Mouse (Mus musculus) intestine, embryonic 14.5 days (tissue): Measurements from ENCODE around the gene Hdac8. TPM values are rescaled to one million over a fixed set of nuclear protein-coding genes. Genes with fewer than 3 reads are reported as not detected.

Experiments used
- ATAC-seq: fragments of 200-750 bp; cut with Nextera tagmentation; replicated peaks from 2 replicates; pipeline ENCODE4 v1.8.0; 2017; ENCODE audit warnings: low read depth, moderate number of reproducible peaks, moderate TSS enrichment, moderate library complexity; ENCODE audit not compliant: low FRiP score, low TSS enrichment
- DNase-seq: peaks from one replicate; pipeline ENCODE4 v3.0.0-alpha.2; 2018; ENCODE audit warnings: low spot score
- H3K27ac ChIP-seq: fragments of 300-500 bp; sonication (generic); 2 replicates; pipeline ENCODE4 v1.5.1; 2014; ENCODE audit warnings: low read depth, mild to moderate bottlenecking, control low read depth
- H3K27me3 ChIP-seq: fragments of 300-500 bp; sonication (generic); replicated peaks from 2 replicates; pipeline ENCODE4 v1.6.1; 2014; ENCODE audit warnings: low read length, control low read depth; ENCODE audit not compliant: control insufficient read depth, insufficient read depth
- H3K36me3 ChIP-seq: fragments of 300-500 bp; sonication (generic); 2 replicates; pipeline ENCODE4 v1.6.1; 2014; ENCODE audit warnings: low read length, control low read depth; ENCODE audit not compliant: control insufficient read depth, insufficient read depth
- H3K4me1 ChIP-seq: fragments of 300-500 bp; sonication (generic); replicated peaks from 2 replicates; pipeline ENCODE4 v1.6.1; 2014; ENCODE audit warnings: low read length, control low read depth, mixed read lengths; ENCODE audit not compliant: control insufficient read depth, insufficient read depth
- H3K4me2 ChIP-seq: fragments of 300-500 bp; sonication (generic); 2 replicates; pipeline ENCODE4 v1.6.1; 2014; ENCODE audit warnings: low read length
- H3K4me3 ChIP-seq: fragments of 300-500 bp; sonication (generic); 2 replicates; pipeline ENCODE4 v1.5.1; 2014; ENCODE audit warnings: low read depth, low read length, control low read depth, mixed read lengths
- H3K9ac ChIP-seq: fragments of 300-500 bp; sonication (generic); 2 replicates; pipeline ENCODE4 v1.6.1; 2014; ENCODE audit warnings: mild to moderate bottlenecking, low read length
- H3K9me3 ChIP-seq: fragments of 300-500 bp; sonication (generic); 2 replicates; pipeline ENCODE4 v1.6.1; 2016; ENCODE audit warnings: low read length, control low read depth; ENCODE audit not compliant: control insufficient read depth
- whole genome bisulfite sequencing: fragments of 180-500 bp; shearing (Covaris S2); extraction: QIAGEN DNeasy Blood & Tissue Kit; methylation state at CpG from one replicate; pipeline ENCODE4 v1.1.7; 2014; 5-methylcytosine and 5-hydroxymethylcytosine counted together
- microRNA-seq: library from miRNA; unstranded; fragments of <30 nt; microRNA quantifications from one replicate; pipeline ENCODE4, GENCODE M21; 2016
- polyA plus RNA-seq: library from polyadenylated mRNA; unstranded; fragments of >200 nt; fragmentation: Nextera tagmentation; extraction: Ambion mirVana; gene quantifications from 2 replicates; pipeline ENCODE4 v1.2.1, GENCODE M21; 2014

Gene Hdac8
- polyA plus RNA-seq, 1 experiment from 2014 or later = 1.6 TPM

GRCm38 (mm10) chrX:102251937-102252860 is 253.0 kb downstream of the Hdac8 start, which contains the start of gene Cited1:
TSS of gene Cited1 (minus strand) at chrX:102252181.
- H3K27me3 ChIP-seq = peaks cover 53% of the 10 kb centered on the region
- H3K4me3 ChIP-seq = peak within 1 kb of the TSS; percentile 44
- no peak within 1 kb of the TSS for H3K27ac ChIP-seq
- 17% methylated on average over 44 of the region's 44 CpGs for WGBS
- H3K9ac ChIP-seq = 0 out of 2 replicates have a peak within 1 kb of the TSS, but pooled peaks have one; percentile 10
- peak; percentile 89 for ATAC-seq
- no peaks in the 10 kb centered on the region for H3K4me1 ChIP-seq
- H3K4me2 ChIP-seq = peak within 1 kb of the TSS; percentile 78
- peak; percentile 76 for DNase-seq
- H3K36me3 ChIP-seq = no peaks in the 10 kb centered on the region
- no peaks in the 10 kb centered on the region for H3K9me3 ChIP-seq

- ATAC-seq (peak; percentile 30), DNase-seq (peak; percentile 73)
- Histone ChIP-seq H3K9me3 (no peaks in the 10 kb centered on the region), H3K4me3 (peak overlapping the region; percentile 44), H3K27ac (no peak overlapping the region), H3K36me3 (no peaks in the 10 kb centered on the region), H3K27me3 (peaks cover 53% of the 10 kb centered on the region), H3K4me1 (no peaks in the 10 kb centered on the region), H3K9ac (0 out of 2 replicates have a peak overlapping the region, but pooled peaks have one; percentile 10), H3K4me2 (peak overlapping the region; percentile 78)
- WGBS = 9% methylated on average over 56 of the region's 80 CpGs
Observed at GRCm38 (mm10) chrX:102251221-102251936, 253.8 kb downstream of the Hdac8 start.

- WGBS = 23% methylated on average over 24 of the region's 24 CpGs
- peak overlapping the region; percentile 78 for H3K4me2 ChIP-seq
- peak overlapping the region; percentile 44 for H3K4me3 ChIP-seq
- H3K4me1 ChIP-seq = no peaks in the 10 kb centered on the region
- no peaks in the 10 kb centered on the region for H3K9me3 ChIP-seq
- no peak overlapping the region for H3K9ac ChIP-seq
- no peak overlapping the region for H3K27ac ChIP-seq
- DNase-seq = no peak
- no peaks in the 10 kb centered on the region for H3K36me3 ChIP-seq
- peaks cover 53% of the 10 kb centered on the region for H3K27me3 ChIP-seq
- ATAC-seq = no peak
Observed at GRCm38 (mm10) chrX:102250891-102251170, 254.3 kb downstream of the Hdac8 start.

- WGBS = 15% methylated on average over 60 of the region's 68 CpGs
- Histone ChIP-seq H3K9ac (no peak overlapping the region), H3K4me1 (no peaks in the 10 kb centered on the region), H3K4me2 (peak overlapping the region; percentile 78), H3K27me3 (peaks cover 53% of the 10 kb centered on the region), H3K4me3 (peak overlapping the region; percentile 44), H3K36me3 (no peaks in the 10 kb centered on the region), H3K9me3 (no peaks in the 10 kb centered on the region), H3K27ac (no peak overlapping the region)
- DNase-seq (peak; percentile 53), ATAC-seq (no peak)
Observed at GRCm38 (mm10) chrX:102250150-102250890, 254.8 kb downstream of the Hdac8 start.

- no peak overlapping the region for H3K4me2 ChIP-seq
- H3K9ac ChIP-seq = no peak overlapping the region
- ATAC-seq = no peak
- no peak overlapping the region for H3K4me3 ChIP-seq
- no peaks in the 10 kb centered on the region for H3K4me1 ChIP-seq
- no peaks in the 10 kb centered on the region for H3K9me3 ChIP-seq
- H3K27me3 ChIP-seq = peaks cover 17% of the 10 kb centered on the region
- WGBS = 67% methylated on average over 2 of the region's 2 CpGs
- H3K27ac ChIP-seq = no peak overlapping the region
- DNase-seq = no peak
- no peaks in the 10 kb centered on the region for H3K36me3 ChIP-seq
Observed at GRCm38 (mm10) chrX:102244334-102244733, 260.8 kb downstream of the Hdac8 start.

Small RNAs within 50 kb of the gene (microRNA-seq; reads per million reads assigned to microRNA genes)
- not detected for gene Gm26318

Other genes with a start within 250 kb of the Hdac8 start
- gene Phka1, start 138.9 kb upstream of the Hdac8 start, polyA plus RNA-seq = 8.6 and 10.3 TPM in 2 replicates
- not detected in 2 replicates for gene Gm3880, start 181.6 kb upstream of the Hdac8 start, polyA plus RNA-seq
- not detected in 2 replicates for gene Gm9112, start 202.3 kb upstream of the Hdac8 start, polyA plus RNA-seq
- gene Dmrtc1b, start 202.5 kb upstream of the Hdac8 start, polyA plus RNA-seq = not detected in 2 replicates